Mouse (Mus musculus): ENCODE measurements around the gene Psme3.

- TF ChIP-seq CTCF (IDR thresholded peaks at IDR 0.05; ENCODE audit: borderline replicate concordance, extremely low read depth, insufficient read depth, insufficient read length) (no peak), POLR2A (IDR thresholded peaks at IDR 0.05; ENCODE audit: borderline replicate concordance, extremely low read depth, insufficient read depth, insufficient read length, poor library complexity, severe bottlenecking) (no peak)
Observed at GRCm38 (mm10) chr11:101316501-101316917, 496 bp downstream of the Psme3 start.
